Mouse (Mus musculus) heart, adult 2 months (tissue): ENCODE results near the gene Slc9a2.

Experiments
- CTCF ChIP-seq: fragments of 200-600 bp; IDR thresholded peaks from 2 replicates; pipeline ENCODE4 v1.8.1; 2022; ENCODE audit warnings: antibody characterized with exemption, mild to moderate bottlenecking, moderate library complexity
- POLR2A ChIP-seq: fragments of 200-500 bp; IDR thresholded peaks from 2 replicates; pipeline ENCODE4 v1.6.1; 2011; ENCODE audit warnings: mild to moderate bottlenecking, low read depth, low read length, control low read depth; ENCODE audit not compliant: insufficient read depth

- TF ChIP-seq CTCF (no peak), POLR2A (no peak)
Measured at GRCm38 (mm10) chr1:40680067-40680867, at the start of gene Slc9a2.
